ENCODE assay signal across 8 mouse cellular contexts in genomic region chr2:52943644-52944423, GRCm38 (mm10).
DNase-seq lines count a peak whose midpoint lies in the region; ATAC-seq and TF ChIP-seq lines count a peak whose summit lies in the region.

No protein-coding gene starts in this region.

- H3K9ac ChIP-seq in stomach, postnatal 0 days (ENCODE audit: low read length), result no peak overlapping the region

- H3K4me2 ChIP-seq in stomach, postnatal 0 days (replicated peaks; ENCODE audit: low read depth), result no peak overlapping the region

- no peaks in the 10 kb centered on the region for H3K36me3 ChIP-seq in stomach, postnatal 0 days (ENCODE audit: control insufficient read depth, insufficient read depth, low read length)

- no peak for TF ChIP-seq CTCF in layer of hippocampus, adult 2 months (conservative IDR thresholded peaks at IDR 0.05)
- no peak for TF ChIP-seq CTCF in stomach, postnatal 0 days (IDR thresholded peaks at IDR 0.05; ENCODE audit: low read depth)

- TF ChIP-seq EP300 in stomach, postnatal 0 days (optimal IDR thresholded peaks at IDR 0.05), result no peak

- H3K4me1 ChIP-seq in stomach, postnatal 0 days (replicated peaks; ENCODE audit: control insufficient read depth, insufficient read depth), result no peaks in the 10 kb centered on the region

- H3K27me3 ChIP-seq in stomach, postnatal 0 days (ENCODE audit: control insufficient read depth, insufficient read depth, low read length), result no peaks in the 10 kb centered on the region

- no peak for ATAC-seq in cerebellum, adult (ENCODE audit: insufficient number of reproducible peaks, low FRiP score, low TSS enrichment)
- ATAC-seq in granulocyte monocyte progenitor cell, adult 5-6 weeks (replicated peaks; ENCODE audit: poor library complexity, severe bottlenecking), result peak; percentile 74
- ATAC-seq in stomach, postnatal 0 days (ENCODE audit: low FRiP score, low TSS enrichment), result no peak

- peak overlapping the region; percentile 17; the same call in 1 of the 2 replicates for H3K4me3 ChIP-seq in layer of hippocampus, adult 2 months
- no peak overlapping the region for H3K4me3 ChIP-seq in stomach, postnatal 0 days (ENCODE audit: low read depth, low read length)

- H3K27ac ChIP-seq in layer of hippocampus, adult 2 months, result peak overlapping the region; percentile 69; the same call in 1 of the 2 replicates
- H3K27ac ChIP-seq in stomach, postnatal 0 days (replicated peaks), result no peak overlapping the region

- H3K9me3 ChIP-seq in stomach, postnatal 0 days (ENCODE audit: control insufficient read depth, low read length), result no peaks in the 10 kb centered on the region

- DNase-seq in cerebellum, adult 9-11 months, result peak; percentile 63
- no peak for DNase-seq in layer of hippocampus, adult 2 months (ENCODE audit: low spot score in 2 of 2)
- no peak for DNase-seq in layer of hippocampus, adult 9-10 months (ENCODE audit: low spot score)
- DNase-seq in NIH3T3 (ENCODE audit: low read depth), result peak; percentile 83
- no peak for DNase-seq in left cerebral cortex, adult 8-10 months (ENCODE audit: low spot score in 2 of 2)
- DNase-seq in stomach, postnatal 0 days (ENCODE audit: low spot score), result no peak

- 49% methylated on average over 9 of the region's 9 CpGs for WGBS in stomach, postnatal 0 days

Comparison
In these comparisons a context has a peak if more than half of its experiments do, and no peak if none do; other contexts are left out.
1. DNase-seq: peak in cerebellum, adult 9-11 months (single experiment) and NIH3T3 (single experiment); none in layer of hippocampus, adult 2 months (0 of 2), layer of hippocampus, adult 9-10 months (single experiment), left cerebral cortex, adult 8-10 months (0 of 2) and stomach, postnatal 0 days (single experiment).